Comparison of ENCODE assay signal across 23 mouse cellular contexts in the genomic region with DNA sequence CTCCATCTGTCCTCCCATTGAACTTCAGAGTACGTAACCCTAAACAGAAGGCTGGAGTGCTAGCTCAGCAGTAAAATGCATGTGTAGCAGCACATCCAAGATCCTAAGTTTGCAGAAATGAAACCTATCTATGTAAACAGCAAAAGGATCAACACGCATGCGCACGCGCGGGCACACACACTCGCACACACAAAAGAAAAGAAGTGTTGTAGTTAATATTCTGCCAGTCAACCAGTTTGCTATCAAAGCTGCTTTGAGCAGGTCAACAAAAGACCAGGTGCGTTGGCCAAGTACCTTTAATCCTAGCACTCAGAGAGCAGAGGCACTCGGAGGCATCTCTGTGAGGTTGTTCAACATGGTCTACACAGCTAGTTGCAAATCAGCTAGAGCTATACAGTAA. TPM values are rescaled to one million over a fixed set of nuclear protein-coding genes. Genes with fewer than 3 reads are reported as not detected.
DNase-seq lines count a peak whose midpoint lies in the region; ATAC-seq and TF ChIP-seq lines count a peak whose summit lies in the region.
"Had no signal": no experiment of that assay in that cellular context is flagged by ENCODE, and none has a peak within 500 bp of the region (broad histone marks: within the 10 kb centered on the region; RNA-seq: fewer than 3 reads in every experiment).

No protein-coding gene starts in this region.

- H3K9ac ChIP-seq in hindbrain, embryonic 12.5 days = no peak overlapping the region
- H3K9ac ChIP-seq in midbrain, embryonic 12.5 days (replicated peaks) = no peak overlapping the region
- H3K9ac ChIP-seq in midbrain, embryonic 16.5 days (ENCODE audit: low read depth, low read length) = no peak overlapping the region
- H3K9ac ChIP-seq in stomach, postnatal 0 days (ENCODE audit: low read length) = no peak overlapping the region
- H3K9ac ChIP-seq: embryonic facial prominence, embryonic 12.5 days; embryonic facial prominence, embryonic 15.5 days; forebrain, postnatal 0 days; hindbrain, embryonic 13.5 days had no signal

- H3K36me3 ChIP-seq in hindbrain, embryonic 10.5 days = peaks cover 45% of the 10 kb centered on the region
- H3K36me3 ChIP-seq in hindbrain, embryonic 12.5 days = 0 out of 2 replicates have a peak, but pooled peaks cover 10% of the 10 kb centered on the region
- H3K36me3 ChIP-seq in midbrain, embryonic 12.5 days = peaks cover 6% of the 10 kb centered on the region; the same call in 1 of the 2 replicates
- H3K36me3 ChIP-seq in midbrain, embryonic 16.5 days (ENCODE audit: control insufficient read depth, insufficient read depth, low read length) = peaks cover 4% of the 10 kb centered on the region; the same call in 1 of the 2 replicates
- H3K36me3 ChIP-seq in stomach, postnatal 0 days (ENCODE audit: control insufficient read depth, insufficient read depth, low read length) = peaks cover 7% of the 10 kb centered on the region; the same call in 1 of the 2 replicates

- TF ChIP-seq CTCF in stomach, postnatal 0 days (IDR thresholded peaks at IDR 0.05; ENCODE audit: low read depth) = no peak

- H3K27ac ChIP-seq in hindbrain, embryonic 10.5 days = peak overlapping the region; percentile 40; the same call in 1 of the 2 replicates
- no peak overlapping the region for H3K27ac ChIP-seq in hindbrain, embryonic 12.5 days
- H3K27ac ChIP-seq in midbrain, embryonic 12.5 days (replicated peaks) = 0 out of 2 replicates have a peak overlapping the region, but pooled peaks have one; percentile 36
- no peak overlapping the region for H3K27ac ChIP-seq in midbrain, embryonic 16.5 days (ENCODE audit: low read length)
- no peak overlapping the region for H3K27ac ChIP-seq in stomach, postnatal 0 days (replicated peaks)
- H3K27ac ChIP-seq: embryonic facial prominence, embryonic 12.5 days; embryonic facial prominence, embryonic 15.5 days; heart, adult 2 months; heart, embryonic 10.5 days; hindbrain, embryonic 13.5 days had no signal

- TF ChIP-seq EP300 in stomach, postnatal 0 days (optimal IDR thresholded peaks at IDR 0.05) = no peak

- H3K4me3 ChIP-seq in hindbrain, embryonic 10.5 days = no peak overlapping the region
- H3K4me3 ChIP-seq in hindbrain, embryonic 12.5 days = no peak overlapping the region
- no peak overlapping the region for H3K4me3 ChIP-seq in midbrain, embryonic 12.5 days
- no peak overlapping the region for H3K4me3 ChIP-seq in midbrain, embryonic 16.5 days (ENCODE audit: low read depth, low read length)
- no peak overlapping the region for H3K4me3 ChIP-seq in stomach, postnatal 0 days (ENCODE audit: low read depth, low read length)
- H3K4me3 ChIP-seq: embryonic facial prominence, embryonic 12.5 days; embryonic facial prominence, embryonic 15.5 days; heart, adult 2 months; heart, embryonic 10.5 days; hindbrain, embryonic 13.5 days had no signal

- 96% methylated on average over 9 of the region's 9 CpGs for WGBS in hindbrain, embryonic 10.5 days
- 98% methylated on average over 9 of the region's 9 CpGs for WGBS in hindbrain, embryonic 12.5 days
- WGBS in midbrain, embryonic 12.5 days = 89% methylated on average over 9 of the region's 9 CpGs
- WGBS in midbrain, embryonic 16.5 days = 89% methylated on average over 9 of the region's 9 CpGs
- 66% methylated on average over 9 of the region's 9 CpGs for WGBS in stomach, postnatal 0 days

- peaks cover 37% of the 10 kb centered on the region for H3K27me3 ChIP-seq in hindbrain, embryonic 10.5 days (ENCODE audit: insufficient read depth, poor library complexity, severe bottlenecking)
- no peaks in the 10 kb centered on the region; the same call in 1 of the 2 replicates for H3K27me3 ChIP-seq in hindbrain, embryonic 12.5 days
- peaks cover 34% of the 10 kb centered on the region for H3K27me3 ChIP-seq in midbrain, embryonic 12.5 days
- no peaks in the 10 kb centered on the region for H3K27me3 ChIP-seq in midbrain, embryonic 16.5 days (ENCODE audit: control insufficient read depth, insufficient read depth, low read depth, low read length)
- H3K27me3 ChIP-seq in stomach, postnatal 0 days (ENCODE audit: control insufficient read depth, insufficient read depth, low read length) = no peaks in the 10 kb centered on the region
- H3K27me3 ChIP-seq: embryonic facial prominence, embryonic 12.5 days; embryonic facial prominence, embryonic 15.5 days had no signal

- H3K9me3 ChIP-seq in hindbrain, embryonic 10.5 days = no peaks in the 10 kb centered on the region
- H3K9me3 ChIP-seq in hindbrain, embryonic 12.5 days (replicated peaks) = no peaks in the 10 kb centered on the region
- H3K9me3 ChIP-seq in midbrain, embryonic 12.5 days = no peaks in the 10 kb centered on the region
- no peaks in the 10 kb centered on the region for H3K9me3 ChIP-seq in midbrain, embryonic 16.5 days (replicated peaks; ENCODE audit: control insufficient read depth, low read length, poor library complexity, severe bottlenecking)
- H3K9me3 ChIP-seq in stomach, postnatal 0 days (ENCODE audit: control insufficient read depth, low read length) = no peaks in the 10 kb centered on the region
- H3K9me3 ChIP-seq: embryonic facial prominence, embryonic 12.5 days; embryonic facial prominence, embryonic 15.5 days; heart, embryonic 10.5 days; hindbrain, embryonic 13.5 days had no signal

- no peak overlapping the region for H3K4me2 ChIP-seq in hindbrain, embryonic 12.5 days (replicated peaks)
- H3K4me2 ChIP-seq in midbrain, embryonic 12.5 days (replicated peaks) = no peak overlapping the region
- H3K4me2 ChIP-seq in midbrain, embryonic 16.5 days (ENCODE audit: low read length) = no peak overlapping the region
- H3K4me2 ChIP-seq in stomach, postnatal 0 days (replicated peaks; ENCODE audit: low read depth) = no peak overlapping the region
- H3K4me2 ChIP-seq: embryonic facial prominence, embryonic 12.5 days; embryonic facial prominence, embryonic 15.5 days; hindbrain, embryonic 13.5 days had no signal

- H3K4me1 ChIP-seq in hindbrain, embryonic 10.5 days (replicated peaks) = peaks cover 59% of the 10 kb centered on the region
- peaks cover 30% of the 10 kb centered on the region for H3K4me1 ChIP-seq in hindbrain, embryonic 12.5 days
- peaks cover 40% of the 10 kb centered on the region for H3K4me1 ChIP-seq in midbrain, embryonic 12.5 days
- H3K4me1 ChIP-seq in midbrain, embryonic 16.5 days (ENCODE audit: control insufficient read depth, insufficient read depth, low read length) = peaks cover 26% of the 10 kb centered on the region
- H3K4me1 ChIP-seq in stomach, postnatal 0 days (replicated peaks; ENCODE audit: control insufficient read depth, insufficient read depth) = no peaks in the 10 kb centered on the region

- no peak for ATAC-seq in hindbrain, embryonic 12.5 days (ENCODE audit: low FRiP score)
- ATAC-seq in midbrain, embryonic 12.5 days (ENCODE audit: low FRiP score, low read depth) = no peak
- ATAC-seq in midbrain, embryonic 16.5 days = no peak
- peak; percentile 56; the same call in 1 of the 2 replicates for ATAC-seq in stomach, postnatal 0 days (ENCODE audit: low FRiP score, low TSS enrichment)
- ATAC-seq: CD4-positive, CD25-positive, alpha-beta regulatory T cell, adult 4 months; forebrain, embryonic 14.5 days; forebrain, postnatal 0 days had no signal

- DNase-seq in hindbrain, embryonic 10.5 days (ENCODE audit: low spot score) = no peak
- peak; percentile 66 for DNase-seq in stomach, postnatal 0 days (ENCODE audit: low spot score)
- no peak for DNase-seq in left cerebral cortex, adult 9 months (ENCODE audit: low spot score in 2 of 2)
- DNase-seq: adrenal gland, adult 2 months; adrenal gland, postnatal 14 days; cerebellum, adult 11 months; cerebellum, adult 2 months; cerebellum, adult 9-11 months; cerebellum, postnatal 25 days; forebrain, postnatal 0 days; gastrocnemius, postnatal 25 days; heart, postnatal 10 days; heart, postnatal 36 days had no signal

RNA-seq across cellular contexts. Expression of gene Tle1, which starts 35.0 kb away (rescaled TPM):
- 26.9 and 44.0 TPM in 2 replicates for polyA plus RNA-seq in hindbrain, embryonic 10.5 days (2016; fragmentation: Nextera tagmentation; extraction: Ambion mirVana)
- polyA plus RNA-seq in hindbrain, embryonic 12.5 days (2016; fragmentation: Nextera tagmentation; extraction: Ambion mirVana) = 73.6 and 74.5 TPM in 2 replicates
- polyA plus RNA-seq in midbrain, embryonic 12.5 days (2016; fragmentation: Nextera tagmentation; extraction: Ambion mirVana) = 65.3 and 66.8 TPM in 2 replicates
- polyA plus RNA-seq in midbrain, embryonic 16.5 days (2015; fragmentation: Nextera tagmentation; extraction: Ambion mirVana) = 26.3 and 31.4 TPM in 2 replicates
- 10.0 and 11.3 TPM in 2 replicates for polyA plus RNA-seq in stomach, postnatal 0 days (2015; fragmentation: Nextera tagmentation; extraction: Ambion mirVana)

Comparison
In these comparisons a context has a peak if more than half of its experiments do, and no peak if none do; other contexts are left out.
1. H3K27ac ChIP-seq: peak in hindbrain, embryonic 10.5 days (single experiment) and midbrain, embryonic 12.5 days (single experiment); none in hindbrain, embryonic 12.5 days (single experiment), midbrain, embryonic 16.5 days (single experiment) and stomach, postnatal 0 days (single experiment).